Mouse (Mus musculus) intestine, postnatal 0 days (tissue): ENCODE data around the gene Cdkl2. TPM values are rescaled to one million over a fixed set of nuclear protein-coding genes. Genes with fewer than 3 reads are reported as not detected.

Source experiments
- ATAC-seq: fragments of 200-750 bp; cut with Nextera tagmentation; 2 replicates; pipeline ENCODE4 v1.8.0; 2017; ENCODE audit warnings: mild to moderate bottlenecking, moderate TSS enrichment, moderate library complexity
- H3K27ac ChIP-seq: fragments of 300-500 bp; sonication (generic); 2 replicates; pipeline ENCODE4 v1.5.1; 2014; ENCODE audit warnings: mild to moderate bottlenecking, low read depth, low read length, moderate library complexity
- H3K27me3 ChIP-seq: fragments of 300-500 bp; sonication (generic); replicated peaks from 2 replicates; pipeline ENCODE4 v1.6.1; 2014; ENCODE audit warnings: low read length, mixed read lengths; ENCODE audit not compliant: control insufficient read depth, insufficient read depth
- H3K36me3 ChIP-seq: fragments of 300-500 bp; sonication (generic); 2 replicates; pipeline ENCODE4 v1.6.1; 2014; ENCODE audit warnings: mild to moderate bottlenecking, moderate library complexity; ENCODE audit not compliant: control insufficient read depth, insufficient read depth
- H3K4me1 ChIP-seq: fragments of 300-500 bp; sonication (generic); replicated peaks from 2 replicates; pipeline ENCODE4 v1.6.1; 2014; ENCODE audit warnings: antibody characterized with exemption, low read length, mixed read lengths; ENCODE audit not compliant: control insufficient read depth, insufficient read depth
- H3K4me2 ChIP-seq: fragments of 300-500 bp; sonication (generic); replicated peaks from 2 replicates; pipeline ENCODE4 v1.6.1; 2014; ENCODE audit warnings: low read depth, mild to moderate bottlenecking, moderate library complexity
- H3K4me3 ChIP-seq: fragments of 300-500 bp; sonication (generic); 2 replicates; pipeline ENCODE4 v1.5.1; 2014; ENCODE audit warnings: low read depth, low read length
- H3K9ac ChIP-seq: fragments of 300-500 bp; sonication (generic); 2 replicates; pipeline ENCODE4 v1.6.1; 2014; ENCODE audit warnings: mild to moderate bottlenecking, low read depth, low read length
- H3K9me3 ChIP-seq: fragments of 300-500 bp; sonication (generic); 2 replicates; pipeline ENCODE4 v1.6.1; 2016; ENCODE audit warnings: mixed run types; ENCODE audit not compliant: control insufficient read depth
- CTCF ChIP-seq: sonication (generic); IDR thresholded peaks from 2 replicates; pipeline ENCODE4 v1.5.1; 2016; ENCODE audit warnings: low read depth, mild to moderate bottlenecking, control low read depth, antibody characterized with exemption, moderate library complexity
- WGBS: fragments of 180-500 bp; shearing (Covaris S2); extraction: QIAGEN DNeasy Blood & Tissue Kit; methylation state at CpG from one replicate; pipeline ENCODE4 v1.1.7; 2014; 5-methylcytosine and 5-hydroxymethylcytosine counted together
- polyA plus RNA-seq: library from polyadenylated mRNA; unstranded; fragments of >200 nt; fragmentation: Nextera tagmentation; extraction: Ambion mirVana; gene quantifications from 2 replicates; pipeline ENCODE4 v1.2.1, GENCODE M21; 2015

The Cdkl2 gene
- polyA plus RNA-seq, 1 experiment from 2014 or later = 3.2 TPM

- ATAC-seq = no peak
- no peak overlapping the region for H3K9ac ChIP-seq
- WGBS = 43% methylated on average over 3 of the region's 3 CpGs
- H3K27me3 ChIP-seq = no peaks in the 10 kb centered on the region
- no peak overlapping the region for H3K27ac ChIP-seq
- H3K4me2 ChIP-seq = peak overlapping the region; percentile 85
- H3K36me3 ChIP-seq = no peaks in the 10 kb centered on the region
- H3K4me3 ChIP-seq = no peak overlapping the region
- no peaks in the 10 kb centered on the region for H3K9me3 ChIP-seq
- peaks cover 6% of the 10 kb centered on the region; the same call in 1 of the 2 replicates for H3K4me1 ChIP-seq
- no peak for TF ChIP-seq CTCF
These were observed 37.6 kb upstream of the Cdkl2 start for GRCm38 (mm10) chr5:92081326-92081725.

DNA sequence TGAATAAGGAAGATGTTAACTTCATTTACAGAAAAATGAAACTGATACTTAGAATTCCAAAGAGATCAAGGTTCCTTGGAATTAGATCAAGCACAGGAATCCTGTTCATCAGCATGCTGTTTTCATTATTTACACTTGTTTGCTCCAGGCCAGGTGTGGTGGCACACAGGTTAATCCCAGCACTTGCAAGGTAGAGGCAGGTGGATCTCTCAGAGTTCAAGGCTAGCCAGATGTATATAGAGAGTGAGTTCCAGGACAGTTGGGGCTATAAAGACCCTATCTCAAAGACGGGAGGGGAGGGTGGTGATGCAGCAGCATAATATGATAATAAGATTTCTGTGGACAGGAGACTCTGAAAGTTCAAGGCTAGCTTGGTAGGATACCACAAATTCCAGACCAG lies 36.7 kb upstream of the Cdkl2 start:
- Histone ChIP-seq H3K4me1 (peaks cover 6% of the 10 kb centered on the region; the same call in 1 of the 2 replicates), H3K9ac (no peak overlapping the region), H3K4me2 (no peak overlapping the region), H3K27ac (no peak overlapping the region), H3K36me3 (no peaks in the 10 kb centered on the region), H3K4me3 (no peak overlapping the region), H3K9me3 (no peaks in the 10 kb centered on the region), H3K27me3 (no peaks in the 10 kb centered on the region)
- TF ChIP-seq CTCF = no peak
- ATAC-seq = no peak
- 41% methylated on average over 1 of the region's 1 CpGs for WGBS

DNA sequence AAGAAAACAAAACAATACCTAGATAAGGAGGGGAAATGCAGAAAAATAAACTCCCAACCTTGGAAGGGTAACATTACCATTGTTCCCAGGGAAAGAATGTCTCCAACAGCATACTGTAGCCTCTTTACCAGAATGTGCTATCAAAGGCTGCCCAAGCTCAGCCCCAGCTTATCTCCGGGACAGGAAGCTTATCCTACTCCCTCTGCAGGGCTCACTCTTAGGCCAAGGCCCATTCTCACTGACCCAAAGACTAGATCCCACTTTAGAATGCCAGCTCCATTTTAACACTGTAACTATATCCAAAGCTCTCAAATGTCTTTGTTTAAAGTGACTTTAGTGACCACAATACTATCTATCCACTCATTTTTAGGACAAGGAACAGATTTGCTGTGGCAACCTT lies 35.6 kb upstream of the Cdkl2 start:
- no peak overlapping the region for H3K27ac ChIP-seq
- no peak overlapping the region for H3K4me3 ChIP-seq
- 46% methylated on average over 1 of the region's 1 CpGs for WGBS
- H3K9ac ChIP-seq = no peak overlapping the region
- no peak for TF ChIP-seq CTCF
- no peaks in the 10 kb centered on the region for H3K27me3 ChIP-seq
- peaks cover 6% of the 10 kb centered on the region; the same call in 1 of the 2 replicates for H3K4me1 ChIP-seq
- H3K36me3 ChIP-seq = no peaks in the 10 kb centered on the region
- H3K4me2 ChIP-seq = no peak overlapping the region
- no peaks in the 10 kb centered on the region for H3K9me3 ChIP-seq
- no peak for ATAC-seq

- no peak for ATAC-seq
- no peak overlapping the region for H3K27ac ChIP-seq
- no peaks in the 10 kb centered on the region for H3K27me3 ChIP-seq
- H3K9ac ChIP-seq = no peak overlapping the region
- peaks cover 6% of the 10 kb centered on the region; the same call in 1 of the 2 replicates for H3K4me1 ChIP-seq
- no peaks in the 10 kb centered on the region for H3K9me3 ChIP-seq
- H3K4me2 ChIP-seq = no peak overlapping the region
- H3K36me3 ChIP-seq = no peaks in the 10 kb centered on the region
- no peak for TF ChIP-seq CTCF
- H3K4me3 ChIP-seq = no peak overlapping the region
These were observed 35.1 kb upstream of the Cdkl2 start for GRCm38 (mm10) chr5:92078751-92079150.

- H3K4me3 ChIP-seq = no peak overlapping the region
- ATAC-seq = no peak
- H3K27me3 ChIP-seq = no peaks in the 10 kb centered on the region
- H3K36me3 ChIP-seq = 0 out of 2 replicates have a peak, but pooled peaks cover 5% of the 10 kb centered on the region
- no peak overlapping the region for H3K27ac ChIP-seq
- no peak overlapping the region for H3K9ac ChIP-seq
- TF ChIP-seq CTCF = peak; percentile 48
- no peaks in the 10 kb centered on the region; the same call in 1 of the 2 replicates for H3K4me1 ChIP-seq
- H3K9me3 ChIP-seq = no peaks in the 10 kb centered on the region
- no peak overlapping the region for H3K4me2 ChIP-seq
- WGBS = 71% methylated on average over 1 of the region's 1 CpGs
These were observed 32.6 kb upstream of the Cdkl2 start for GRCm38 (mm10) chr5:92076273-92076672.

DNA sequence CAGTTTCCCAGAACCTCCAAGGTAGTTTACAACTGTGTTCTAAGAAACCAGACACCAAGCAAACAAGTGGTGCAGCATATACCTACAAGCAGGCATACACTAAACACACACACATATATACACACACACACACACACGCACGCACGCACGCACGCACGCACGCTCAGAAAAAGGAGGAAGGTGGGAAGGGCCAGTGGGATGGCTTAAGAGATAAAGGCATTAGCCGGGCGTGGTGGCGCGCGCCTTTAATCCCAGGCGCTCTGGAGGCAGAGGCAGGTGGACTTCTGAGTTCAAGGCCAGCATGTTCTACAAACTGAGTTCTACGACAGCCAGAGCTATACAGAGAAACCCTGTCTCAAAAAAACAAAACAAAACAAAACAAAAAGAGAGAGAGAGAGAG lies 30.4 kb upstream of the Cdkl2 start:
- Histone ChIP-seq H3K9me3 (no peaks in the 10 kb centered on the region), H3K27me3 (no peaks in the 10 kb centered on the region), H3K27ac (no peak overlapping the region), H3K4me3 (no peak overlapping the region), H3K9ac (no peak overlapping the region), H3K36me3 (0 out of 2 replicates have a peak, but pooled peaks cover 8% of the 10 kb centered on the region), H3K4me1 (no peaks in the 10 kb centered on the region), H3K4me2 (no peak overlapping the region)
- no peak for ATAC-seq
- 57% methylated on average over 14 of the region's 14 CpGs for WGBS
- TF ChIP-seq CTCF = no peak

DNA sequence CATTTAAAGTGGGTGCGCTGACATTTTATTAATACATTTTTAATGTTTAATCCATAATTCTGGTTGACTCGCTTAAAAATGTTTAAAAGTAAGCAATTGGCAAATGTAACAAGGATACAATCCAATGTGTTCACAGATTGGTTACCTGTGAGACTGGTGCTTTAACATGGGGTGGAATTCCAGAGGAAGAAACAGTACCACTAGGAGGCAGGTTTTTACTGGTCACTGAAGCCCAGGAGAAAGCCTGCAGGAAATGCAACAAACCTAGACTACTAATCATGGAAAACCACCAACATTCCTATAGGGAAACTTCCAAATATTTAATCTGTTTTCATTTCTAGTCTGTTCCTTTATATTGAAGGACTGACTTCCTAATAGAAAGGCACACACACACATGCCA lies 19.5 kb upstream of the Cdkl2 start:
- Histone ChIP-seq H3K9me3 (no peaks in the 10 kb centered on the region), H3K4me2 (no peak overlapping the region), H3K36me3 (peaks cover 49% of the 10 kb centered on the region), H3K4me1 (no peaks in the 10 kb centered on the region), H3K27ac (no peak overlapping the region), H3K27me3 (no peaks in the 10 kb centered on the region), H3K4me3 (no peak overlapping the region), H3K9ac (no peak overlapping the region)
- ATAC-seq = no peak
- 96% methylated on average over 2 of the region's 2 CpGs for WGBS
- TF ChIP-seq CTCF = peak; percentile 57
